Mouse (Mus musculus): ENCODE results near the gene Bco1.

DNA sequence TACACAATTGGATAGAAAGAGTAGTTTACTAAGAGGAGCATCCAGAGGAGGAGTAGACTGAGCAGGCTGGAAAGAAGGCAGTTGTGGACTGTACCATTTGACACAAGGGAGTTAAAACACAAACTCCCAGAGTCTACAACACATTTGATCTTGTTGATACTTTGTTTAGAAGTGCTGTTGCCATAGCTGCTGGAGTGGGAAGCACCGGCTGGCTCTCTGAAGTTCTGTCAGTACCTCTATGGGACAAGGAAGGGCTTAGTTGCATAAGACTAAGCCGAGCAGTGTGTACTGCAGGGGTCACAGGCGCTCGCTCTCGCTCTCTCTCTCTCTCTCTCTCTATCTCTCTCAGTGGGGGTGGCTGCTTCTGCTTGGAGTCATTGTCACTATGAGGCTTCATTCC is 78.9 kb downstream of the Bco1 start:
- no peak for TF ChIP-seq POLR2A (IDR thresholded peaks at IDR 0.05; ENCODE audit: low read depth, low read length)
- TF ChIP-seq CTCF (IDR thresholded peaks at IDR 0.05; ENCODE audit: extremely low read depth, insufficient read length, insufficient replicate concordance, low read depth, low read length) = no peak

Data from small intestine, adult 2 months (tissue).